Mouse (Mus musculus) hindlimb bud, embryonic 11.5 days (tissue): ENCODE results near the gene Fancd2.

ENCODE experiments used
- DNase-seq: peaks from one replicate; pipeline ENCODE4 v3.0.0-alpha.2; 2012; ENCODE audit warnings: low read depth, low spot score; ENCODE audit errors: extremely low spot score

The Fancd2 gene

DNA sequence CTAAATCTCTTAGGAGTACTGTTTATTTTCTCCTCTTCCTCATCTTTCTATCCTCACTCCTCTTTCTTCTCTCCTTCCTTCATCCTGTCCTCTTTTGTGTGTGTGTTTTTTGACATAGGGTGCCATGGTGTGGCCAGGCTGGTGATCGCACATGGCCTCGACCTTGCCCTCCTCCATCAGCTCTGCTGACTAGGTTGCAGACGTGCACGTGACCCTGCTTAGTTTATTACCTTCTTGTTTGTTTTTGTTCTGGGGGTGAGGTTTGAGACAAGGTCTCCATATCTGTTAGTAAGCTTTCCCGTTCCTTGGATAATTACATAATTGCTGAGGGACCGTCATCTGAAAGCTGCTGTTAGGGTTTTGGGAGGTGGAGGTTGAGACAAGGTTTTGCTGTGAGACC, 77.4 kb downstream of the Fancd2 start:
- DNase-seq: no peak

DNA sequence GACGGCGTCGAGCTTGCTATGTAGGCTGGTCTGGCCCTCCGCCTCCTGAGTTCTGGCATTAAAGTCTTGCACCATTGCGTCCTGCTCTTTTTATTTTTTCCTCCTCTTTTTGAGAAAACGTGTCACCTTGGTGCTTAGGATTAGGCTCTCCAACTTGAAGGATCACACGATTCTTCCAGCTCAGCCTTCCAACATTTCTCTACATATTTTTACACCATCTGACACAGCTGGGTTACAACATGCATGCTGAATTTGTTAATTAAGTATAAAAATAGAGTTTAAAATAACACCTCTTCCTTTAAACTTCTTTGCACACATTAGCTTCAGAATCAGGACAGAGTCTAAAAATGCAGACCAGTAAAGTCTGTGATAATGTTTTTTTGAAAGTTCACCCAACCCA, 77.8 kb downstream of the Fancd2 start:
- DNase-seq: no peak

DNA sequence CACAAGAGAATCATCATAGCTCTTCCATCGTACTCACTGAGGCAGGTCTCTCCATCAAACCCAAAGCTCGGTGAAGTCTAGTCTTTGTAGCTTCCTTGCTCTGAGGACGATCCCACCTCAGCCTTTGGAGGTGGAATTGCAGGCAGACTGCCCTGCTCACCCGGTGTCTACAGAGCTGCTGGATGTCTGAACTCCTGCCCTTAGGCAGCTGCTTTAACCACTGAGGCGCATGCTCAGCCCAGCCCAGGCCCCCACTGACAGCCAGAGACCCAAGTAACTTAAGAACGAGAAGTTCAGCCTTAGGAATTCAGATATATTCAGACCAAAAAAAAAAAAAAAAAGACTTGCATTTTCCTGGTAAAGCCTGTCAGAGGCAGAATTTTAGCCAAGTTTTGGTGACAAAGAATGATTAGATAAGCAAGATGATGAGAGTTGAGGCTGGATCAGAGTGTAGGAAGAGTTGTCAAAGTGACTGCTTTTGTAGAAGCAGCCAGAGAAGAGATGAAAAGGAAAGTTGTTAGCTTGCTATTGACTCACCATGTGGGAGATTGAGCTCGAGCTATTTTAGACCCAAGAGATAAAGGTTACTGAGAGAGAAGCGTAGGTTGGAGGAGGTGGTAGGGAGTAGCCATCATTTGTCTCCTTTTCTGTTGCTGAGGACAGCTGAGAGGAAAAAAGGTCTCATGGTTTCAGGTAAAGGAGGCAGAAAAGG, 80.9 kb downstream of the Fancd2 start:
- no peak for DNase-seq

DNA sequence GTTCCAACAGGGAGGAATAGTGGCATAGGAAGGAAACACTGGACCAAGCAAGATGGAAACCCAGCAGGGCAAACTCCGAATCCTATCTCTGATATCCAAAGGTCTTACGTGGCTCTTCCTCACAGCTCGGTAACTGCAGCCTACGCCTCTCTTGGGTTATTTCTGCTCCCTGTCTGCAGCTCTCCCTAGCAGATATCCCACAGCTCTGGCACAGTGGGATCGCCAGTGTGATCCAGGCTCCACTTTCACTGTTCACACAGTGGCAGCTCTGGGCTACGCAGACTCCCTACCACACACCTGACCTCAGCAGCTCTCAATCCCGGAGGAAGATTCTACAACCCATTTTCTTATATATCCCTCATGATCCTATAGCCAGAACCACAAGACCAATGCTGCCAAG, 82.7 kb downstream of the Fancd2 start:
- DNase-seq: no peak

DNA sequence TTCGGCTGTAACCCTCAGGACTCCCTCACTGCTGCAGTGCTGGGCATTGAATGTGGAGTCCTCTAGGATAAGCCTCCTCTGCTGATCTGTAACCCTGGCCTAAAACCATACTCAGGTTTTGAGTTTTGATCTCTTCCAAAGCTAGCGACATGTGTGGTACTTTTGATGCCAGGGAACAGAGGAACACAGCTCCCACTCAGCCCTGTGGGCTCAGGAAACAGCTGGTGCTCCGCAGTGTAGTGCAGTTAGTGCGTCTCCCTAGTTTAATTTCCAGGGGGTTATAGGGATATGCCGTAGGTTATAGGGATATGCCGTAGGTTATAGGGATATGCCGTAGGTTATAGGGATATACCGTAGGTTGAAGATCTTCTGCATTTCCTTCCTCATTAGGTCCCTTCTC, 83.5 kb downstream of the Fancd2 start:
- DNase-seq: no peak

DNA sequence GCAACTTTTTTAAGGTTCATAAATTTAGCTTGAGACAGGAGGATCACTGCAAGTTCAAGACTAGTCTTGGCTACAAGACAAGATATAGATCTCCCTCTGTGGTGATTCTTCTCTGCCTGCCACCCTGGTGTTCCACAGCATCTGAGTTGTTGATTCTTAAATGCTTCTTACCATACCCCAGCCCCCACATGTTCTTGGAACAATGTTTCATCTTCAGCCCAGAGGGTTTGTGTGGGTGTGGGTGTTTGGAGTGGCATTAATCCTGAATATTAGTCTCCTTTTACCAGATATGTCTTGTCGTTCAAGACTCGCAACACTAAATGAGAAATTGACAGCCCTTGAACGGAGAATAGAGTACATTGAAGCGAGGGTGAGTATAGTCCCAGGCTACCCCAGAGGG, 84.0 kb downstream of the Fancd2 start:
- no peak for DNase-seq

DNA sequence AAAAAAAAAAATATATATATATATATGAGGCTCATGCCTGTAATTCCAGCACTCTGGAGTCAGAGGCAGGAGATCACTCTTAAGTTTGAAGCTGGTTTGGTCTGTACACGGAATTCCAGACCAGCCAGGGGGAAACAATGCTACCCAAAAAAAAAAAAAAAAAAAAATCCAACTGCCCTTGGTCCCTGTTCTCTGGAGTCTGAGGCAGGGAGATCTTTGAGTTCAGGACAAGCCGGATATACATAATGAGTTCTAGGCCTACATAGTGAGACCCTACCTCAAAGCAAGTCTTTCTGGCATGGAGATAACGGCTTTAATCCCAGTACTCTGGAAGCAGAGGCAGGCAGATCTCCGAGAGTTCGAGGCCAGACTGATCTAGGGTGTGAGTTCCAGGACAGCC, 91.9 kb downstream of the Fancd2 start:
- no peak for DNase-seq

DNA sequence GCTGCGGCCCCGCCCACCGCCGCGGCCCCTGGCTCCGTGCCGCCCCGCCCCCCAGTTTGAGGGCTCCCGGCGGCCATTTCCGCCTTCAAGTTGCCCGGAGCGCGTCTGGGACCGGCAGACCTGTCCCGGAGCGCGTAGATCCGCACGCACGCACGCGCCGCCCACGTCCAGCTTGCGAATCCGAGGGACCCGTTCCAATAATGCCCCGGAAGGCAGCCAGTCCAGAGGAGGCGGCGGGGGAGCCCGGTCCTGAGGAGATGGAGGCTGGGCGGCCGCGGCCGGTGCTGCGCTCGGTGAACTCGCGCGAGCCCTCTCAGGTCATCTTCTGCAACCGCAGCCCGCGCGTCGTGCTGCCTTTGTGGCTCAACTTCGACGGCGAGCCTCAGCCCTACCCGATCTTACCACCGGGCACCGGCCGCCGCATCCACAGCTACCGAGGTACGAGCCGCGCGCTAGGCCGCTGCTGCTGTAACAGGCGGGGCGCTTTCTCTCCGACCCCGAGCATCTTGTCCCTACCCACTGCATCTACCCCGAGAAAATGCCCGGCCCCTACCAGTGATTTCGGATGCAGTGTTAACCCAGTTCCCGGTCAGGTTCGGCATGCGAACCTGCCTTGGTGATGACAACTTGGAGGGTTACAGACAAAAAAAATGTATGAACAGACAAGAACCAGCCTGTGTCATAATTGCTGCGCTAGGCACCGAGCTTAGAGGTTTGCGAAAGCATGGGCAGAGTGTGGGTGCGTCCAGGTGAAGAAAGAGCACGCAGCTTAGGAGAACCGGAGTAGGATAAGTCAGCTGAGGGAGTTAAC, 92.7 kb downstream of the Fancd2 start, which contains the start of gene Vhl:
Gene Vhl, plus strand, starts transcription at position 19 of the 811 bp plus-strand sequence.
- DNase-seq: no peak

DNA sequence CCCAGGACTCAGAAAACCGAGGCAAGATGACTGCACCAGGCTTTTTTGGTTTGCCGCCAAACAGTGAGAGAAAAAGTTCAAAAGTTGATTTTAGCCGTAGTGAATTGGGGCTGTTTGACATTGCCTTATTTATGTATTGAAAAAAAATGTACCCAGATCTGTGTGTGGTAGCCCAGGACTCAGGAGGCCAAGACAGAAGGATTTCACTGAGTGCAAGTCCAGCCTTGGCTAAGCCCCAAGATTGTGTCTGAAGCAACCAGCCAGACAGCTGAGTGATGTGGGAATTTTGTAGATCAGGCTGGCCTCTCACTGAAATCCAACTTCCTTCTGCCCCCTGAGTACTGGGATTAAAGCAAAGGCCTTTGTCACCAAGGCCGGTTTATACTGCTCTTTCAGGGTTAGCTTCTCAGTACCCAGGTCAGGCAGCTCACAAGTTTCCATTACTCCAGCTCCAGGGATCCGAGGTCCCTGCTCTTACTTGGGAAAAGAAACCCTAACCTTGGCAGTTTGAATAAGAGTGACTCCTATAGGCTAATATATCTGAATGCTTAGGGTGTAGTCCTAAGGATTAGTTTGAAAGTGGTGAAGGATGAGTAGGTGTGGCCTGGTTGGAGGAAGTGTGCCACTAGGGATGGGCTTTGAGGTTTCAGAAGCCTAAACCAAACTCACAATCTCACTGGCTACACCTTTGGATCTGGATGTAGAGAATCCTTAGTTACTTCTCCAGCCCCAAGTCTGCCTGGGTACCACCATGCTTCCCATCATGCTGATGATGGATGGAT, 93.7 kb downstream of the Fancd2 start:
- DNase-seq: no peak

DNA sequence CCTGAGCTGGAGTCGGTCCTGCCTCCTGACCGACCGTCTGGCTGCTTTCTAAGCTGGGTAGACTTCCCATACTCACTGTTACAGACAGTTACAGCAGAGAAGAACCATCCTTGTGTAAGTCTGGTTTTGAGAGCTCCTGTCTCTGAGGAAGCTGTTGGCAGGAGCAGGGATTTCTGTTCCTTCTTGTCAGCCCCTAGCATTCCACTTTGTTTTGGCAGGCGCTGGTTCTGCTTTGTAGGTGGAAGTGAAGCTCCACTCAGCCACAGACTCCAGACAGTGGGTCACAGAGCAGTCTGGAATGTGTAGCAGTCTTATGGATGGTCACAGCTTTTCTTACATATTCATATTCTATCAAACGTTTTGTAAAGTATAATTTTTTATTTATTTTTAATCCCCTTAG, 98.8 kb downstream of the Fancd2 start:
- no peak for DNase-seq

DNA sequence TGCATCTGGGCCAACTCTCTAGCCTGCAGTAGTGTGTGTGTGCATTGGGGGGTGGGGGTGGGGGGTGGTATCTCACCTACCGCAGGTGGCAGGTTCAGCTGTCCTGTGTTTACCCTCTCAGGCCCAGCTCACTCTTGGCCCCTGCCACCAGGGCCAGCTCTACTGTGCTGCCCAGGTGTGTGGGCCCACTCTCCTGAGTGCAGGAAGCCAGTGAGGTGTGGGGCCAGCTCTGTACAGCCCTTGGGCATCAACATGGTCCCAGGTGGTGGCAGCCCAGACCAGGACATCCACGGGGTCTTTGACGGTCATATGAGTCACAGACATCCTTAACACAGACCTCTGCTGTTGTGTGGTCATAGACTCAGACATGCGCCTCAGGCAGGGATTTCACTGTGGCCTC, 101.4 kb downstream of the Fancd2 start:
- DNase-seq: no peak

DNA sequence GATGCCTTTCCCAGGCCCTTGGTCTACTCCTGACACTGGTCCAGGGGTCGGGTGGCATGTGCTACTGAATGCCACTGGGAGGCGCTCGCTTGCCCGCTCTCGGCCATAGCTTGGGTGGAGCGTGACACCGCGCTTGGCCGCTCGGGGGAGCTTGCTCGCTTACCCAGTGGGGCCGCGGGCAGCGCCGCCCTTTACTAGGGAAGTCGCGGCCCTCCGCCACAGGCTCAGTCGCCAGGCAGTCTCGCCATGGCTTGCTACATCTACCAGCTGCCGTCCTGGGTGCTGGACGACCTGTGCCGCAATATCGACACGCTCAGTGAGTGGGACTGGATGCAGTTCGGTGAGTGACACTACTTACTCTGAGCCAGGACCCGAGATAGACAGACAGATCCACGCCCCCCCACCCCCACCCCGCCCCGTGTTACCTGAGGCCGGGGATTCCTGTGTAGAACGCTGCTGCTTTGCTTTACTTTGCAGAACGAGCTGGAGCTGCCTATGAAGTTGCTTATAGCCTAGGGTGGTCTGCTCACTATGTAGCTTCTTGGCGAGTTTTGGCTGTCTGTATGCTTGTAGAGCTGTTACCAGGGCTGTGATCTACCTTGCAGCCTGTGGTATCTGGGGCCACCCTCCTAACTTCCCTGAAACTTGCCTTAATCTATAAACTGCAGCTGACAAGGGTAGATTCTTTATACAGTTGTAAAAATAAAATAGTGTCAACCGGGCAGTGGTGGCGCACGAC, 107.0 kb downstream of the Fancd2 start, which contains the start of gene Irak2:
Gene Irak2, plus strand, starts transcription at position 166 of the 739 bp plus-strand sequence.
- DNase-seq: peak; percentile 66

DNA sequence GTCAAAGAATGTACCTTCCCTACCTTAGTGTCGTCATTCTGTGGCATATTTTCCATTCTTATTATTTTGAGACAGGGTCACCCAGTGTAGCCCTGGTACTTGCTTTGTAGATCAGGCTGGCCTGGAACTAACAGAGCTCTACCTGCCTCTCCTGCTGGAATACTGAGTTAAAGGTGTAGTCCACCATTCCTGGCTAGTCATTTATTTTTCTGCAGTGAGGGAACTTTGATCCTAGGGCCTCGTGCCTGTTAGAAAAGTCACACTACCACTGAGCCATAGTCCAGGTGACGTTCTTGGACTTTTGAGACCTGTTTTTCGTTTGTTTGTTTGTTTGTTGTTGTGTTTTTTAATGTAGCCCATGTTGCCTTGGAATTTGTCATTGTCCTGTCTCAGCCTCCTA, 107.7 kb downstream of the Fancd2 start:
- DNase-seq: no peak

DNA sequence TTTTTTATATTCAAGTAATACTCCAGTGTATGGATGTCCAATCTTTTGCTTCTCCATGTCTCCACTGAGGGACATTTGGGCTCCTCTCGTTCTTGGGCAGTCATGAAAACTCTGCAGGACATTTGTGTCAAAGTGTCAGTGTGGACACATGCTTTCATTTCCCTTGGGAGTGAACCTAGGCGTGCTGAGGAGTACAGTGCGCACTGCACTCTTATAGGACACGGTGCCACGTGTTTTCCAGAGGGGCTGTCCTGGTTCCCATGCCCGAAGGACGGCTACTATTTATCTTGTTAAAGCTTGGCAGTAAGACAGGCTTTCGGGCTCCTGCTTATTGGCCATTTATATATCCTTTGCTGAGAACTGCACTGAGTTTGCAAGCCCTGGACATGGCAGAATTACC, 111.1 kb downstream of the Fancd2 start:
- no peak for DNase-seq

DNA sequence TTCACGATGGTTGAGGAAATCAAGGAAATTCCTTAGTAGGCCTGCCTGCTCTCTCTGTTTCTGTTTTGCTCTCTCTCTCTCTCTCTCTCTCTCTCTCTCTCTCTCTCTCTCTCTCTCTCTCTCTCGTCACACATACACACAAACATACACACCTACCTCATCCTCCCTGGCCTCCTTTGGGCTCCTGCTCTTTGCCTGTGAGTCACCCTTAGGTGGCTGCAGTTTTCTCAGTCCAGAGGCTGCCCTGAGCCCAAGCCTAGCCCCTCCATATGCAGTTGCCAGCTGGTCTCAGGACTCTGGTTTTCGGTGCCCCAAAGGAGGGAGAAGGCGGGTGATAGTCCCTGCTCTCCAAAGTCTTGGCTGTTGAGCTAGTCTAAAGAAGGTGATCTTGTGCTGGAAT, 111.5 kb downstream of the Fancd2 start:
- DNase-seq: no peak

DNA sequence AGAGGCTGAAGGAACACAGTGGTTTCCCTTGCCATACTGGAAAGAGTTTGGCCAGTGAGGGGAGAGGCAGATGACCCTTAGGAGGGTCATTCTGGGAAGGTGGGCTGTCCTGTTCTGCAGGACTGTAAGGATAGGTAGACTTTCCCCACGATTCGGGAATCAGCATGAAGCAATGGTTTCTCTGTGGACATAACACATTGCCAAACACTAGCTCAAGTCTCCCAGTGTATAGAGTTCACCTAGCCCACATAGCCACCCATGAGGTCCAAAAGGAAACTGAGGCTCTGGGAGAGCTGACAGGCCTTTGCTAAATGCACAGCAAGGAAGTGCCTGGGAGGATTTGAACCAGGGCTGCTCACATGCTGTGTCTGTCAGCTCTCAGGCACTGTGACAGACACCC, 112.5 kb downstream of the Fancd2 start:
- DNase-seq: no peak

DNA sequence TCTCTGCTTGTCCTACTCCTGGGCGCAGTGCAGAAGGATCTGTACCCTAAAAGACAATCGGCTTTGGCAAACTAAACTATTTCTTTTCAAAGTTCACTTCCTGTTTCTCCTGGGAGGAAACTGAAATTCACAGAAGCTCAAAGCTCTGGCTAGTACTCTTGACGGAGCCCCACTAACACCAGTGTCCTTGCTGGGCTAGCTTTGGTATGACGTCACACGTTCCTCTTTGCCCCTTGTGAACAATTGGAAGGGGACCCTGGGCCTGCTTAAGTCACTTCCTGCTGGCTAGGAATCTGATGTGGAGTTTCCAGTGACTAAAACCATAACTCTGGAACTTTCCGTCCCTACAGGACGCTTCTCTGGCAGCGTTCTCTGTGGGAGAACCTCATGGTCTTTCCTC, 113.3 kb downstream of the Fancd2 start:
- DNase-seq: no peak
